Mouse (Mus musculus) gastrocnemius, adult 18-20 months (tissue): Measurements from ENCODE around the gene Car15. TPM values are rescaled to one million over a fixed set of nuclear protein-coding genes. Genes with fewer than 3 reads are reported as not detected.

Experiments
- DNase-seq: peaks from one replicate; pipeline ENCODE4 v3.0.0; 2021; ENCODE audit warnings: low spot score
- total RNA-seq, 2 experiments: library from RNA; stranded (reverse); gene quantifications; 2 replicates each; pipeline ENCODE4 v1.2.3; 2021

The Car15 gene
- total RNA-seq, 2 experiments from 2014 or later, result 0.87 to 1.2 TPM

- DNase-seq, result no peak
Measured at GRCm38 (mm10) chr16:17802839-17803674, 35.1 kb downstream of the Car15 start.

- no peak for DNase-seq
Measured at GRCm38 (mm10) chr16:17802456-17802838, 35.7 kb downstream of the Car15 start.

GRCm38 (mm10) chr16:17801777-17802455 is 36.2 kb downstream of the Car15 start:
- DNase-seq, result no peak

GRCm38 (mm10) chr16:17799584-17799983 is 38.6 kb downstream of the Car15 start:
- no peak for DNase-seq

GRCm38 (mm10) chr16:17798321-17799180 is 39.6 kb downstream of the Car15 start:
- DNase-seq, result peak; percentile 60

- DNase-seq, result no peak
Measured at GRCm38 (mm10) chr16:17797812-17798311, 40.3 kb downstream of the Car15 start.

GRCm38 (mm10) chr16:17796971-17797811 is 41.0 kb downstream of the Car15 start, which contains the start of gene Scarf2:
Gene Scarf2, plus strand, starts transcription at chr16:17797282.
- DNase-seq, result peak; percentile 39

- DNase-seq, result no peak
Measured at GRCm38 (mm10) chr16:17796519-17796918, 41.6 kb downstream of the Car15 start.

- DNase-seq, result no peak
Measured at GRCm38 (mm10) chr16:17795643-17796042, 42.5 kb downstream of the Car15 start.

GRCm38 (mm10) chr16:17794047-17794446 is 44.1 kb downstream of the Car15 start:
- no peak for DNase-seq

- no peak for DNase-seq
Measured at GRCm38 (mm10) chr16:17792728-17793127, 45.4 kb downstream of the Car15 start.

- DNase-seq, result no peak
Measured at GRCm38 (mm10) chr16:17785337-17785736, 52.8 kb downstream of the Car15 start.

Other genes with a start within 250 kb of the Car15 start
- gene Smpd4, start 219.0 kb downstream of the Car15 start, total RNA-seq, result 10 to 100 TPM; 10.4 to 14.3 TPM
- gene Ccdc74a, start 191.9 kb downstream of the Car15 start, total RNA-seq, result under 1 TPM; 0.33 to 0.48 TPM
- gene Med15, start 105.5 kb downstream of the Car15 start, total RNA-seq, result 10 to 100 TPM; 17.5 to 20.1 TPM
- 10 to 100 TPM; 21.8 to 23.4 TPM for gene Klhl22, start 78.7 kb downstream of the Car15 start, total RNA-seq
- gene Scarf2, start 41.1 kb downstream of the Car15 start, total RNA-seq, result 1 to 10 TPM; 2.6 to 4.0 TPM
- not detected for gene B830017H08Rik, start 5.2 kb downstream of the Car15 start, total RNA-seq
- under 1 TPM; 0.05 to 0.09 TPM for gene Gm20518, start 53.3 kb upstream of the Car15 start, total RNA-seq
- under 1 TPM in 1 of 2 experiments, not detected in 1; 0.07 TPM for gene Tssk1, start 55.9 kb upstream of the Car15 start, total RNA-seq
- 10 to 100 TPM; 20.3 to 21.4 TPM for gene Dgcr2, start 60.2 kb upstream of the Car15 start, total RNA-seq
- gene Tssk2, start 60.3 kb upstream of the Car15 start, total RNA-seq, result not detected
- 1 to 10 TPM; 5.7 to 6.0 TPM for gene Ess2, start 73.0 kb upstream of the Car15 start, total RNA-seq
- not detected for gene Gsc2, start 76.7 kb upstream of the Car15 start, total RNA-seq
- gene Slc25a1, start 89.9 kb upstream of the Car15 start, total RNA-seq, result 1 to 10 TPM; 3.2 to 4.7 TPM
- gene Vpreb2, start 142.1 kb upstream of the Car15 start, total RNA-seq, result not detected
- 10 to 100 TPM; 46.9 to 50.4 TPM for gene Dgcr6, start 214.5 kb upstream of the Car15 start, total RNA-seq